Mouse (Mus musculus) midbrain, embryonic 16.5 days (tissue): ENCODE results near the gene Gpsm2. TPM values are rescaled to one million over a fixed set of nuclear protein-coding genes. Genes with fewer than 3 reads are reported as not detected.
"Not testable (repeated sequence)": the region's sequence is repeated elsewhere in the genome, so short reads cannot be mapped to it uniquely, and the experiment has no call there.

Source experiments
- ATAC-seq: fragments of 200-750 bp; cut with Nextera tagmentation; 2 replicates; pipeline ENCODE4 v1.8.0; 2017; ENCODE audit warnings: moderate TSS enrichment
- H3K27ac ChIP-seq: fragments of 300-500 bp; sonication (generic); 2 replicates; pipeline ENCODE4 v1.5.1; 2014; ENCODE audit warnings: mild to moderate bottlenecking, low read length, mixed read lengths
- H3K27me3 ChIP-seq: fragments of 300-500 bp; sonication (generic); 2 replicates; pipeline ENCODE4 v1.6.1; 2014; ENCODE audit warnings: low read depth, low read length, mixed read lengths; ENCODE audit not compliant: control insufficient read depth, insufficient read depth
- H3K36me3 ChIP-seq: fragments of 300-500 bp; sonication (generic); 2 replicates; pipeline ENCODE4 v1.6.1; 2014; ENCODE audit warnings: mild to moderate bottlenecking, low read length, moderate library complexity, mixed read lengths; ENCODE audit not compliant: control insufficient read depth, insufficient read depth
- H3K4me1 ChIP-seq: fragments of 300-500 bp; sonication (generic); 2 replicates; pipeline ENCODE4 v1.6.1; 2014; ENCODE audit warnings: mild to moderate bottlenecking, low read length, mixed read lengths; ENCODE audit not compliant: control insufficient read depth, insufficient read depth
- H3K4me2 ChIP-seq: fragments of 300-500 bp; sonication (generic); 2 replicates; pipeline ENCODE4 v1.6.1; 2014; ENCODE audit warnings: mild to moderate bottlenecking, low read length, mixed read lengths
- H3K4me3 ChIP-seq: fragments of 300-500 bp; sonication (generic); 2 replicates; pipeline ENCODE4 v1.5.1; 2014; ENCODE audit warnings: low read depth, mild to moderate bottlenecking, low read length, moderate library complexity, mixed read lengths
- H3K9ac ChIP-seq: fragments of 300-500 bp; sonication (generic); 2 replicates; pipeline ENCODE4 v1.6.1; 2014; ENCODE audit warnings: low read depth, low read length, mixed read lengths
- H3K9me3 ChIP-seq: fragments of 300-500 bp; sonication (generic); replicated peaks from 2 replicates; pipeline ENCODE4 v1.6.1; 2014; ENCODE audit warnings: mild to moderate bottlenecking, low read length, mixed read lengths; ENCODE audit not compliant: control insufficient read depth, poor library complexity, severe bottlenecking
- WGBS: fragments of 180-500 bp; shearing (Covaris S2); extraction: QIAGEN DNeasy Blood & Tissue Kit; methylation state at CpG from one replicate; pipeline ENCODE4 v1.1.7; 2014; 5-methylcytosine and 5-hydroxymethylcytosine counted together
- polyA plus RNA-seq: library from polyadenylated mRNA; unstranded; fragments of >200 nt; fragmentation: Nextera tagmentation; extraction: Ambion mirVana; gene quantifications from 2 replicates; pipeline ENCODE4 v1.2.1, GENCODE M21; 2015

Gene Gpsm2
- polyA plus RNA-seq, 1 experiment from 2014 or later, result 16.6 TPM

DNA sequence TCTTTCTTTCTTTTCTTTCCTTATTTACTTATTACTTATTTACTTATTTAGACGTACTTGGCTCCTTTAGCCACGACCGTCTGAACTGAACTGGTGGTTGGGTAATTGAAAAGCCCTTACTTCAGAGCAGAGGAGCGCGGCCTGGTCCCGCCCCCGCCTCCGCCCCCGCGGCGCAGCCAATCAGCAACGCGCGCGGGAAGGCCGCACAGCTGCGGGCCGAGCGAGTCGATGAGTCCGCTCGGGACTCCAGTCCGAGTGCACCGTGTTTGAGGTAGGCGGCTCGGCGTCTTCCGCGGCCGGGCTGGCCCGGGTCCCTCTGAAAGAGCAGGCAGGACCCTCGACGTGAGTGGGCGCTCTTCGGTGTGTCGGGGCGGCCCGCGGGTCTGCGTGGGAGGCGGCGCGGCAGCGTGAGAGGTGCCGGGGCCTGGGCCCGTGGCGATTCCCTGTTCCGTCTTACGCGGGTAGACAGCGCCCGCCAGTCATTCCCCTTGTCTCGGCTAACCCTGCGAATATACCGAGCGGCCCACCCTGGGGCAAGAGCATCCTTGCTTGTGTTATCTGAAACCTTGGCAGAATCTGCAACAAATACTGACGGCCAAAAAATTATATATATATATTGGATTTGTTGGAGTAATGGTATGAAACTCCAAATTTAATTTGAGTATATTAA lies 68.3 kb downstream of the Gpsm2 start, which contains the start of gene Clcc1:
Gene Clcc1, plus strand, starts transcription at position 204 of the 670 bp plus-strand sequence.
- H3K36me3 ChIP-seq, result no peaks in the 10 kb centered on the region

DNA sequence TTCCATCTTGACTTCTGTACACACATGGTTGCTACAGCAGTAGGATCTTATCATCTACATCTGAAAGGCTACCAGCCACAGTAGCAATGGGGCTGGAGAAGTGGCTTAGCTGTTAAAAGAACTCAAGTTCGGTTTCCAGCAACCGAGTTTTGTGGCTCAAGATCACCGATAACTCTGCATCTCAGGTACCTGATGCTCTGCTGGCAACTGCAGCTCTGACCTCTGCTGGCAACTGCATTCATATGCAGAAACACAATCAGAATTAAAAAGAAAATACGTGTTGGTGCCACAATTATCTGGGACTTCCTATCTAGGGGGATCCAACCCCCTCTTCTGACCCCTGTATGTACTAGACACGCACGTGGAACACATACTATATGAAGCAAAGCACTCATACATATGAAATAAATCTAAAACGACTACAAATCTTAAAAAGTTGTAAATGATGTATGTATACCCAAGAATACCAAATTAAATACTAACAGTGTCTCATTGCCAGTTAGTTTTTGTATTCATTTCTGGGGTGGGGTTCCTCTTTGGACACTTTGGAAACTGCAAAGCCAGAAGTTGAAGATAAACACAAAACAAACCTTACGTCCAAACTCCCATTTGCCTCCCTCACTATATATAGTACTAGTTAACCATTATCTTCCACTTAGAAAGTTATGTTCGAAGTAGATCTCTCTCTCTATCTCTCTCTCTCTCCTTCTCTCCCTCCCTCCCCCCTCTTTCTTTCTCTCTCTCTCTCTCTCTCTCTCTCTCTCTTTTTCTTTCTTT lies 69.1 kb downstream of the Gpsm2 start:
- Histone ChIP-seq H3K4me2 (no peak overlapping the region), H3K36me3 (no peaks in the 10 kb centered on the region), H3K27ac (no peak overlapping the region), H3K4me1 (peaks cover 10% of the 10 kb centered on the region), H3K27me3 (no peaks in the 10 kb centered on the region), H3K9ac (no peak overlapping the region), H3K9me3 (no peaks in the 10 kb centered on the region), H3K4me3 (no peak overlapping the region)
- ATAC-seq, result no peak
- 28% methylated on average over 9 of the region's 9 CpGs for WGBS

More for the DNA sequence above, 68.3 kb downstream of the Gpsm2 start, which contains the start of gene Clcc1:
- H3K4me3 ChIP-seq, result peak within 1 kb of the TSS; percentile 85
- peak within 1 kb of the TSS; percentile 59 for H3K4me2 ChIP-seq
- peak; percentile 97 for ATAC-seq
- no peaks in the 10 kb centered on the region for H3K27me3 ChIP-seq
- H3K9ac ChIP-seq, result peak within 1 kb of the TSS; percentile 89
- peak within 1 kb of the TSS; percentile 89 for H3K27ac ChIP-seq
- H3K9me3 ChIP-seq, result no peaks in the 10 kb centered on the region
- peaks cover 10% of the 10 kb centered on the region for H3K4me1 ChIP-seq
- WGBS, result under 1% methylated on average over 56 of the region's 57 CpGs

- H3K27me3 ChIP-seq, H3K27ac ChIP-seq, H3K9me3 ChIP-seq, H3K4me3 ChIP-seq, H3K4me1 ChIP-seq, H3K9ac ChIP-seq, ATAC-seq, H3K4me2 ChIP-seq: not testable (repeated sequence)
- WGBS, result 33% methylated on average over 5 of the region's 5 CpGs
- peaks cover 22% of the 10 kb centered on the region for H3K36me3 ChIP-seq
Measured at GRCm38 (mm10) chr3:108647681-108648080, 74.4 kb downstream of the Gpsm2 start.

GRCm38 (mm10) chr3:108646036-108646435 lies 76.1 kb downstream of the Gpsm2 start:
- no peaks in the 10 kb centered on the region for H3K9me3 ChIP-seq
- peak; percentile 29; the same call in 1 of the 2 replicates for ATAC-seq
- peaks cover 26% of the 10 kb centered on the region for H3K36me3 ChIP-seq
- H3K4me3 ChIP-seq, result no peak overlapping the region
- WGBS, result 44% methylated on average over 7 of the region's 7 CpGs
- no peak overlapping the region for H3K27ac ChIP-seq
- H3K27me3 ChIP-seq, result no peaks in the 10 kb centered on the region
- no peak overlapping the region for H3K4me2 ChIP-seq
- no peak overlapping the region for H3K9ac ChIP-seq
- no peaks in the 10 kb centered on the region for H3K4me1 ChIP-seq

DNA sequence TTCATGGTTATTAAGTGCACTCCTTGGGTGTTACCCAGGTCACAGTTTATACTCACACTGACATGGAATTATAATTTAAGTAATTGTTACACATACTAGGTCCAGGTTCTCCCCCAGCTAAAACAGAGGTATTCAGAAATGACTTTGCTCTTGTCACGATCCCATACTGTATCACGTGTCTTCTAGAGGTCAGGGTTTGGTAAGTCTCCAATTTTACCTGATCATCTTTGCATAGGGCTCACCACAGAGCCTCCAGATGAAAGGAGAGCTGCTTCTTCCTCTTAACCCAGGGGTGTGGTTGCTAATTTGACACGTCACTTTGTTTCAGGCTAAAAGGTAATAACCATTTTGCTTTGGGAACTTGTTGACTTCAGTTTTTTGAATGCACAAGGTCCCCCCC lies 77.3 kb downstream of the Gpsm2 start:
- H3K9me3 ChIP-seq, result no peaks in the 10 kb centered on the region
- H3K27ac ChIP-seq, result no peak overlapping the region
- no peaks in the 10 kb centered on the region for H3K4me1 ChIP-seq
- H3K4me3 ChIP-seq, result no peak overlapping the region
- no peak for ATAC-seq
- no peak overlapping the region for H3K4me2 ChIP-seq
- no peaks in the 10 kb centered on the region for H3K27me3 ChIP-seq
- H3K9ac ChIP-seq, result no peak overlapping the region
- H3K36me3 ChIP-seq, result peaks cover 29% of the 10 kb centered on the region
- 97% methylated on average over 3 of the region's 3 CpGs for WGBS

DNA sequence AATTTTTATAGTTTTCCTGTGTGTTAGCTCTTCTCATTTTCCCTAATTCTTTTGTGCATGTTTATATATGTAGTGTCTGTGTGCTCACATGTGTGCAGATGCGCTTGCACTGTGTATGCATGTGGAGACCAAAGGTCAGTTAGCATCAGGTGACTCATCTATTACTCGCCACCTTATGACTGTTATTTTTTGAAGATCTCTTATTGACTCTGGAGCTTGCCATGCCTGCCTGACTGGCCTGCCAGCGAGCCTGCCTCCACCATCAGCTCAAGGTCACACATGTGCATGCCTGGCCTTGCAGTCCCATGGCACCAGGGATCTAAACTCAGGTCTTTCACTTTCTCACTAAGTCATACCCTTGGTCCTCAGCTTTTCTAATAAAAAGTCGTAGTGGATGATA lies 81.1 kb downstream of the Gpsm2 start:
- Histone ChIP-seq H3K36me3 (peaks cover 45% of the 10 kb centered on the region), H3K9me3 (no peaks in the 10 kb centered on the region), H3K4me2 (no peak overlapping the region), H3K27me3 (no peaks in the 10 kb centered on the region), H3K4me3 (no peak overlapping the region), H3K9ac (no peak overlapping the region), H3K27ac (no peak overlapping the region), H3K4me1 (no peaks in the 10 kb centered on the region)
- 87% methylated on average over 4 of the region's 4 CpGs for WGBS
- no peak for ATAC-seq

GRCm38 (mm10) chr3:108639412-108639811 lies 82.7 kb downstream of the Gpsm2 start:
- Histone ChIP-seq H3K4me3 (no peak overlapping the region), H3K9ac (no peak overlapping the region), H3K27ac (no peak overlapping the region), H3K9me3 (no peaks in the 10 kb centered on the region), H3K4me2 (no peak overlapping the region), H3K4me1 (no peaks in the 10 kb centered on the region), H3K36me3 (peaks cover 34% of the 10 kb centered on the region), H3K27me3 (no peaks in the 10 kb centered on the region)
- ATAC-seq, result no peak
- 65% methylated on average over 4 of the region's 4 CpGs for WGBS

DNA sequence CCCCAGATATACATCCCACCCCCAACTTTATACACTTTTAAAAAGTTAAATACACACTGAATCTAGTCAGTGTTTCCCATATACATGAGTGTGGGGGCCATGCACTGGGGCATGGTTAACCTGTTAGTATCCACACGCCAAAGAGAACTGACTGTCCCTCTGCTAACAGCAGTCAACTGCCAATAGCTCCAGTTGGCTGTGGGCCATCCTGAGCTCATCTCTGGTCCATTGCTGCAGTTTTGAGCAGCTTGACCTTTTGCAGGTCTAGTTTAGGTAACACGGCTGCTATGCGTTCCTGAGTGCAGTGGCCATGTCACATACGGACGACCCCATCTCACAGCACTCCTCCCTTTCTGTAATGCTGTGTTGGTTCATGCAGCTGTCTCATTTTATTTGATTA lies 87.3 kb downstream of the Gpsm2 start:
- Histone ChIP-seq H3K4me2 (no peak overlapping the region), H3K27ac (no peak overlapping the region), H3K36me3 (peaks cover 31% of the 10 kb centered on the region), H3K9me3 (no peaks in the 10 kb centered on the region), H3K4me1 (no peaks in the 10 kb centered on the region), H3K4me3 (no peak overlapping the region), H3K27me3 (no peaks in the 10 kb centered on the region), H3K9ac (no peak overlapping the region)
- no peak for ATAC-seq
- 86% methylated on average over 5 of the region's 5 CpGs for WGBS
